Mouse (Mus musculus) R1 (cell line): ENCODE results near the gene Nsun5.
A peak's percentile ranks its signal among the peaks of the same experiment; 100 is the strongest.

Source experiments
- DNase-seq: peaks from one replicate; pipeline ENCODE4 v3.0.0-alpha.2; 2018; ENCODE audit warnings: low read depth, low spot score

Nsun5 gene

GRCm38 (mm10) chr5:135373601-135374000, 3.8 kb downstream of the Nsun5 start:
- peak; percentile 70 for DNase-seq

GRCm38 (mm10) chr5:135375167-135375566, 5.4 kb downstream of the Nsun5 start:
- DNase-seq: no peak

GRCm38 (mm10) chr5:135376341-135376740, 6.6 kb downstream of the Nsun5 start:
- DNase-seq: no peak

- no peak for DNase-seq
These were observed 10.9 kb downstream of the Nsun5 start for GRCm38 (mm10) chr5:135380681-135381080.

GRCm38 (mm10) chr5:135381356-135381925, 11.7 kb downstream of the Nsun5 start:
- DNase-seq: no peak

GRCm38 (mm10) chr5:135382746-135383145, 13.0 kb downstream of the Nsun5 start:
- DNase-seq: no peak

- peak; percentile 51 for DNase-seq
These were observed 14.0 kb downstream of the Nsun5 start for GRCm38 (mm10) chr5:135383771-135384170.

GRCm38 (mm10) chr5:135394004-135394823, 24.5 kb downstream of the Nsun5 start, which contains the start of gene Pom121:
Gene Pom121 (minus strand): TSS chr5:135394546.
- peak; percentile 75 for DNase-seq

- DNase-seq: peak; percentile 77
These were observed 26.1 kb downstream of the Nsun5 start for GRCm38 (mm10) chr5:135395826-135396225.

GRCm38 (mm10) chr5:135399382-135399781, 29.6 kb downstream of the Nsun5 start:
- DNase-seq: no peak

- peak; percentile 79 for DNase-seq
These were observed 30.5 kb downstream of the Nsun5 start for GRCm38 (mm10) chr5:135400244-135400643.

GRCm38 (mm10) chr5:135404623-135405022, 34.9 kb downstream of the Nsun5 start:
- DNase-seq: peak; percentile 96

- DNase-seq: no peak
These were observed 35.7 kb downstream of the Nsun5 start for GRCm38 (mm10) chr5:135405437-135405836.

- DNase-seq: no peak
These were observed 38.4 kb downstream of the Nsun5 start for GRCm38 (mm10) chr5:135408114-135408513.

GRCm38 (mm10) chr5:135410266-135410665, 40.5 kb downstream of the Nsun5 start:
- DNase-seq: no peak
